Mouse (Mus musculus) liver, adult 2 months (tissue): Measurements from ENCODE around the gene Mtg2.
A peak's percentile ranks its signal among the peaks of the same experiment; 100 is the strongest.

Experiments used
- CTCF ChIP-seq: fragments of 200-500 bp; IDR thresholded peaks from 2 replicates; pipeline ENCODE4 v1.5.1; 2011; ENCODE audit warnings: low read depth, low read length, control low read depth
- POLR2A ChIP-seq: fragments of 200-500 bp; IDR thresholded peaks from 2 replicates; pipeline ENCODE4 v1.6.1; 2011; ENCODE audit warnings: low read length, control low read depth; ENCODE audit not compliant: insufficient read depth; ENCODE audit errors: extremely low read depth

GRCm38 (mm10) chr2:180050986-180051385, 19.4 kb upstream of the Mtg2 start:
- TF ChIP-seq CTCF (peak; percentile 89), POLR2A (no peak)
